Mouse (Mus musculus) ovary, postnatal 10 days (tissue): Measurements from ENCODE around the gene Zmynd10.

Experiments used
- DNase-seq: peaks from one replicate; pipeline ENCODE4 v3.0.0; 2022; ENCODE audit warnings: low spot score

Zmynd10 gene

GRCm38 (mm10) chr9:107547026-107547425, at the start of gene Zmynd10:
TSS of gene Zmynd10 (plus strand) at chr9:107547298.
- no peak for DNase-seq

DNA sequence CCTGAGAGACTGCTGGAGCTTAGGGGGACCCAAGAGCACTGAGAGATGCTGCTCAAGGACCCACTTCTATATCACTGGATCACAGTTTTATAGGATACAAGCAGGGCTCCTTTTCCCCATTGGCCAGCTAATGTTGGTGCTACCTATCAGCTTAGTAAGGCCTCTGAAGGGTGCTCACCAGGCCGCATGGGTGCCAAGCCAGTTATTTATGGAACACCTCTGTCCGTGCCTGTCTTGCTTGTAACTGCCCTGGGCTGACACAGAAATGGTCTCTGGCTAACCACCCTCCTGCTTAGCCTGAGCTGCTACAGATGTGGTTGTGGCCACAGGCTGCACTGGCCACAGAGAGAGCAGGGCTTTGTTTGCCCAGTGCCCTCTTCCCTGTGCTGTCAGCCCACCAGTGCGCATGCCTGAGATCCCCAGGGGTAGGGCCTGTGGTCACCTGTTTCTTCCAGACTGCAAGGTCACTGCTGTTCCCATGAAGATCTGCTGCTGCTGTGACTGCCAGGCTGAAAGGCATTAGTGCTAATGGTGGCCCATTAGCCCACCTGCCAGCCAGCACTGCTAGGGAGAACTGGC, 46.3 kb upstream of the Zmynd10 start:
- DNase-seq = no peak

- DNase-seq = no peak
These were observed 44.8 kb upstream of the Zmynd10 start for GRCm38 (mm10) chr9:107502131-107502846.

GRCm38 (mm10) chr9:107504662-107505537, 42.2 kb upstream of the Zmynd10 start:
- DNase-seq = no peak

GRCm38 (mm10) chr9:107508266-107508665, 38.8 kb upstream of the Zmynd10 start:
- DNase-seq = no peak

GRCm38 (mm10) chr9:107510384-107511100, 36.6 kb upstream of the Zmynd10 start:
- no peak for DNase-seq

DNA sequence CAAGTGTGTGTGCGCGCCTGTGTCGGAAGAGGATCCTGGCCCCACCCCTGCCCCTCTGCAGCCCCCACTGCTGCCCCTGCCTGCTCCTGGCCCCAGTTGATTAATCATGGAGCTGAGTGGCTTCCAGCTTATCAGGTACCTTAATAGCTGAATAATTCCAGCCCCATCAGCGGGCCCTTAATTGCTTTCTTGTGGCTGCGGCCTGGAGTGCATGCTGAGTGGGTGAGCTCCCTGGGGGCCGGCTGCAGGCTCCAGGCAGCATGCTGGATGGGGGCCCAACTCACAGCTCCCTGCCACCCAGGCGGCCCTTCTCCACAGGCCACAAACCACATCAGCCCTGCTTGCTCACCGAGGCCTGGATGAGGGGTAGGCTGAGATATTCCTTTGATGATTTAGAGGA, 35.7 kb upstream of the Zmynd10 start:
- no peak for DNase-seq

DNA sequence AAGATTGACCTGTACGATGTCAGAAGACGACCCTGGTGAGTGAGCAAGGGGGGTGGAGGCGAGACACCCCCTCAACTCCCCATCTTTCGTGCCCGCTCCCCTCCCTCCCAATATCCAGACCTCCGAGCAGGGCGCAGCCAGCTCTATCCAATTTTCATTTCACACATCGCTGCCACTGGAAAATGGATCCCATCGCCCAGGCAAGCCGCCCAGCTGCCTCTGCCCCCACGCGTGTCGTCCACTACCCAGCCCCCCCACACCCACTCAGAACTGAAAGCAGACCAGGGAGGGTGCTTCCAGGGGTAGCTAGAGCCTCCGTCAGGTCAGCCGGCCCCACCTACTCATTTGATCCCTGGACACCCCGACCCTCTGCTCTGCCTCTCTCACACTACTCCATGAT, 34.8 kb upstream of the Zmynd10 start:
- no peak for DNase-seq

GRCm38 (mm10) chr9:107514303-107514955, 32.7 kb upstream of the Zmynd10 start:
- peak; percentile 73 for DNase-seq

GRCm38 (mm10) chr9:107520331-107520730, 26.8 kb upstream of the Zmynd10 start:
- DNase-seq = no peak

DNA sequence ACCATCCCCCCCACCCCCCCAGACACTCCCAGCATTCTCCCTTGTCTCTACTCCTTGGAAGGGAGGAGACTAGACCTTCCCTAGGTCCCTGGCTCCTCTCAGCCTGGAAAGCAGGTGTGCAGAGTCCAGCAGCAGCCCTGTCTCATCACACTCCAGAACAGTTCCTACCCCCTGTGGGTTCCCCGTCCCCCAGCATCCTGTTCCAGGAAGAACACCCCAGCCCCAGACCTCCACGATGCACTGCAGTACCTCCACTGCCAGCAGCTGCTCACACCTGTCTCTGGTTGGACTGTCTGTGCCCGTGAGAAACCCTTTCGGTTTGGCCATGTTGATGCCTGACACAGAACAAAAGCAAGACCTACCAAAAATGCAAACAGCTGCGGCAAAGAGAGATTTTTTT, 25.9 kb upstream of the Zmynd10 start:
- no peak for DNase-seq

- no peak for DNase-seq
These were observed 25.2 kb upstream of the Zmynd10 start for GRCm38 (mm10) chr9:107521711-107522399.

- no peak for DNase-seq
These were observed 24.7 kb upstream of the Zmynd10 start for GRCm38 (mm10) chr9:107522400-107522711.

- peak; percentile 56 for DNase-seq
These were observed 20.7 kb upstream of the Zmynd10 start for GRCm38 (mm10) chr9:107526198-107527026.

- DNase-seq = peak; percentile 75
These were observed 13.2 kb upstream of the Zmynd10 start, which contains the start of gene Tmem115 for GRCm38 (mm10) chr9:107533791-107534407. TSS of gene Tmem115 (plus strand) at chr9:107533945.

DNA sequence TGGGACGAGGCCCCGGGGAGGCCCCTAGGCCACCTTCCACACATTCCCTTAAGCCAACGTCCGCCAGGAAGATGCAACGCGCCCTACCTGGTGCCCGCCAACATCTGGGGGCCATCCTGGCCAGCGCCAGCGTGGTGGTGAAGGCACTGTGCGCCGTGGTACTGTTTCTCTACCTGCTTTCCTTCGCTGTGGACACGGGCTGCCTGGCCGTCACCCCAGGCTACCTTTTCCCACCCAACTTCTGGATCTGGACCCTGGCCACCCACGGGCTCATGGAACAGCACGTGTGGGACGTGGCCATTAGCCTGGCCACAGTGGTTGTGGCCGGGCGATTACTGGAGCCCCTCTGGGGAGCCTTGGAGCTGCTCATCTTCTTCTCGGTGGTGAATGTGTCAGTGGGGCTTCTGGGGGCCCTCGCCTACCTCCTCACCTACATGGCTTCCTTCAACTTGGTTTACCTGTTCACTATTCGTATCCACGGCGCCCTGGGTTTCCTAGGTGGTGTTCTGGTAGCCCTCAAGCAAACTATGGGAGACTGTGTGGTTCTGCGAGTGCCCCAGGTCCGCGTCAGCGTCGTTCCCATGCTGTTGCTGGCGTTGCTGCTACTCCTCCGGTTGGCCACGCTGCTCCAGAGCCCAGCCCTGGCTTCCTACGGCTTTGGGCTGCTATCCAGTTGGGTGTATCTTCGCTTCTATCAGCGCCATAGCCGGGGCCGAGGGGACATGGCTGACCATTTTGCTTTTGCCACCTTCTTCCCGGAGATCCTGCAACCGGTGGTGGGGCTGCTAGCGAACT, 12.5 kb upstream of the Zmynd10 start:
- DNase-seq = no peak

DNA sequence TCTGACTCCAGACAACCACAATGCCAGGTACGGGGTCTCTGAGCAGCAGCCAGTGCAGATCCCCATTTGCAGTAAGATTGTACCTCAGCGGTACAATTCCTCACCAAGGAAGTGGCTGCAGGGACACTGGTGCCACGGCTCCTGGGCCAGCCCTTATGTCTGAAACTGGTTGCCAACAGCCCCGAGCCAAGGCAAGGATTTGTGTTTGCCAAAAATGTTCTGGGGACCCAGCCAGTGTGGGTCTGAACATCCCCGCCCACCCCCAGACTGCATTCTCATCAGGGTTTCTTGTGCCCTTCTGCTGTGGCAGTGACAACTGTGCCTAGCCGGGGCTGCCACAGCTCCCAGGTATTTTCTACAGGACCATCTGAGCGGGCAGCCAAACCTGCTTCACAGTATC, 8.9 kb upstream of the Zmynd10 start:
- no peak for DNase-seq

DNA sequence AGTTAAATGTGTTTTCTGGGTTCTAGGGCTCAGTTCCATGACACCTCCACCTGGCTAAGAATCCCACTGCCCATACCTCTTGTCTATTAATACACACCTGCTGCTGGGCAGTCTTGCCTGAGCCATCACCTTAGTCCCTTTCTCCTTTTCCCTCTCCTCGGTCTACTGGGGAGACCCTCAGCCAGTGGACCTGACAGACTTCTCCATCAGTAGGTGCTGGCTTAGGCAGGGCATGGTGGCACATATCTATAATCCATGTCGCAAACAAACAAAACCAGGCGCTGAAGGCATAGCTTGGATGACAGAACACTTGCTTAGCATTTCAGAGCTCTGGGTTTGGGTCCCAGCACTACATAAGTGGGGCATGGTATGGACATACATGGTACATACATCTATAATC, 8.4 kb upstream of the Zmynd10 start:
- no peak for DNase-seq

GRCm38 (mm10) chr9:107539940-107540339, 7.2 kb upstream of the Zmynd10 start:
- no peak for DNase-seq
